Mouse (Mus musculus): Measurements from ENCODE around the gene Supt6.

Supt6 gene

DNA sequence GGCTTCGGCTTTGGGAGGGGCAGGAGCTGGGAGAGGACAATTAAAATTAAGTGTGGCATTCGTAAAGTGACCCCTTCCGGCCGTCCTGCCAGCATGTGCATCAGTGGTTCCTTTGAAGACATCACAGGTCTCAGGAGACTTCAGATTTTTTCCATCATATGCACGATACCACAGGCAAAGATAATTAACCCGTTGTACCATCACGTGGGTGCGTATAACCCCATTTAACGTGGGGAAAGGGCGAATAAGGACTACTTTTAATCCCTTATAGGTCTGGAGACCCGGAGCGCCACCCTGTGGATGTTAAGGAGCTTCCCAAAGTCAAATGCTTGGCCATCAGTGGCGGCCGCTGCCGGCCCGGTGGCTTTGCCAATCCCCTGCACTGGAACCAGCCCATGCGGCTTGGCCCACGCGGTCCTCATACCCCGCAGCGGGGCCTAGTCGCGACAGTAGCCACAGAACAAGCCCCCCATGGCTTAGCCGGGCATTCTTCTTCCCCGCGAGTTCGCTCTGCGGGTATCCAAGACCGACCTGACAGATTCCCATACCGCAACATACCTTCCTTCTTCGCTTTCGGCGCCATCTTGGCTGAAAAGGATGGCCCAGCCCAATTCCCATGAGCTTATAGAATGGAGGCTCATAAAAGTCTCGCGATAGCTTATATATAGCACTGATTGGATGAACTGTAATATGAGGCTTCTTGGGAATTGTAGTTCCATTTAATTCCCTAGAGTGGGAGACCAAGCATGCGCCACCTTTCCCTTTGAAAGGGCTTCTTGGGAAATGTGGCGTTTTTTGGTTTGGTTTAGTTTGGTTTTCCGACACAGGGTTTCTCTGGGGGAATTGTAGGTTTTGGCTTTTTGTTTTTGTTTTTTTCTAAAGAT lies 62.6 kb downstream of the Supt6 start, which contains the start of gene Rpl23a:
Gene Rpl23a (minus strand): TSS at position 624 of the 884 bp plus-strand sequence.
- DNase-seq (ENCODE audit: low spot score in 2 of 2) = peak; percentile 58 to 69

DNA sequence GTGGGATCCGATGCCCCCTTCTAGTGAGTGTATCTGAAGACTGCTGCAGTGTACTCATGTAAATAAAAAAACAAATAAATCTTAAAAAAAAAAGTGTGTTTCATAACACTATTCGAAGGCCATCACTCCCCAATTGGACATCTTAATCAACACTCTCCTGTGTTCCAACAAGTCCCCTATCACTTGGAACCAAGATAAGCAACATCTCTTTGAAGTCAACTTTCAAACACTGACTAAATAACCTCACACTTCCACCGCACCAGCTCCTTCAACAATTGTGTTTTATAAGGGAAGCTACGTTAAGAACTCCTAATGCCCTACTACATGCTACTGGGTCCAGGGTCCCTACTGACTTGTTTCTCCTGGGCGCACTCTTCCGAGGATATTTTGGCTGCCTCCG lies 63.3 kb downstream of the Supt6 start:
- no peak for DNase-seq (ENCODE audit: low spot score in 2 of 2)

DNA sequence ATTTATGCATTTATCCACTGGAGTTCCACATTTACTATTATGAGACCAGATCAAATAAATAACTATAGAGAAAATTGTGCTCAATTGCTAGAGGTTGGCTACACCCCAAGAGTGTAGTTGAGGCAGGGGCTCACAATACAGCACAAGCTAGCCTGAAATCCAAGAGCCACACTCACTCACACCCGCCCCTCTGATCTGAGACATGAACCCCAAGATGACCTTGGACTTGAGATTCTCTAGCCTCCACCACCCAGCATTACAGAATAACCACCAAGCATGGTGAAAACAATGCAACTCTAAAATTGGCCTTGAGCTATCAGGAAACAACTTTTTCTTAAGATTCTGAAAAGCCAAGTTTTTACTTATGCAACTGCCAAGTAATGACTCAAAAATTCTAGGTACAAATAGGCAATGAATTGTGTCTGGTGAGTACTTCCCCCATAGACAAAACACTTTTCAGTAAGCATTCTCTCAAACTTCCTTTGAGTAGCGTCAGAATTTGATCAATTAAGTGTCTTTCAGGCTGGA lies 63.9 kb downstream of the Supt6 start:
- DNase-seq (ENCODE audit: low spot score in 2 of 2) = no peak

DNA sequence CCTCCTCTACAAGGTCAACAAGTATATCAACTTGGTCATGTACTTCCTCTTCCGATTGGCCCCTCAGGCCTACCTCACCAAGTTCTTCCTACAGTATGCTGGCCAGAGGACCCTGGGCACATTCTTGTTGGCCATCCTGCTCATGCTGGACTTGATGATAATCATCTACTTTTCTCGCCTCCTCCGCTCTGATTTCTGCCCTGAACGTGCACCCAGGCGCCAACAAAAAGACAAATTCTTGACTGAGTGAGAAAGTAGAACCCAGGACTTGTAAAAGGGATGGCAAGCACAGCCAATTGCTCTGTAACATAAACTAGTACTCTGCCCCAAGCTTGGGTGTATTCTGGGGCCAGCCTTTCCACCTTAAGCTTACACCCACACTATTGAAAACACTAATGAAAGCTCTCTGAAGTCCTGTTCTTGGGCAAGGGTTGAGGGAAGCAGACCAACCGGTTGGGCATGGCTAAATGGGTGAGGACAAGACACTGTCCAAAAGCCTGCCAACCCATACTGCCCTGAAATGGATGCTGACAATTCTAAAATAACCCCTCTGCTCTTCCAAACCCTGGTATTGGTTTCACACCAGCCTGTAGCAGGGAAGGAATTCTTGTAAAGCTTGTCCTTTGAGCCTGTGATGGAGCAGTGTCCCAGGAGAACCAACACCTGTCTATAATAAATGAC lies 65.6 kb downstream of the Supt6 start:
- no peak for DNase-seq (ENCODE audit: low spot score in 2 of 2)

DNA sequence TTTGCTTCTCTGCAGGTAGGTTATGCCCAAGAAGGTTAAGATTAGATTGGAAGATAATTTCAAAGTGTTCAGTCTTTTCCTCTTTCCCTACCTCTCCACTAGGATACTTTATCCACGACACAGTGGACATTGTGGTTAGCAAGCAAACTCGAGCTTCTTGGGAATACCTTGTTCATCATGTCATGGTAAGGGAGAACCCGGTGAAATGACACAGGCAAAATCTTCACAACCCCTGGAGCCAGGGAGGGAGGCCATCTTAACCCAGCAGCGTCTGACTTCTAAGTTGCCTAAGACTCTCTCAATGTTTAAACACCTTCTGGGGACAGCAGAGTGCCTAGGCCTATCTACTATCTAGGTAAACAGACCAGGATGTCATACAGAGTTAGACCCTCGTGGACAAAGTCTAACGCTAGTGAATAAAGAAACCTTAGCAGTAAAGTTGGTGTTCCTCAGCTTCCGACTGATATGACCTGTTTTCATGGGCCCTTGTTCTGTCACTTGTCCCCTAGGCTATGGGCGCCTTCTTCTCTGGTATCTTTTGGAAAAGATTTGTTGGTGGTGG lies 66.3 kb downstream of the Supt6 start:
- DNase-seq (ENCODE audit: low spot score in 2 of 2) = no peak

DNA sequence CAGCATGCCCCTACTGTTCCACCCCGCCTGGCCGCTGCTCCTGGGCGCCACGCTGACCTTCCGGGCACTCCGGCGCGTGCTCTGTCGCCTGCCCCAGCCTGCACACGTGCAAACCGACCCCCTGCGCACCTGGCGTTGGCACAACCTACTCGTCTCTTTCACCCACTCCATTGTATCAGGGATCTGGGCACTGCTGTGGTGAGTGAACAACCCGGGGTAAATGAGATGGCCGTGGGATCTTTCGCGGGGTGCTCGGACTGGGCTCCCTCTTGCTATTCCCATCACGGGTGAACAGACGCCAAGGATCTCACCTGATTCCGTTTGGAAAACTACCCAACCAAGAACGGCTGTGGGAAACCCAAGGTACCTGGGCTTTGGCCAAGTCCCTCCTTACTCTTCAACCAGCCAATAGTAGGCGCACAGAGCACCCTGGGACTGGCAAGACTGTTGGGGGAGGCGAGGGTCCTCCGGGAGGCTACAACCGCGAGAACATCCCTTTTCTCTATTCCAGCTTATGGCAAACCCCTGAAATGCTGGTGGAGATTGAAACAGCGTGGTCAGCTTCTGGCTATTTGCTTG lies 66.8 kb downstream of the Supt6 start:
- no peak for DNase-seq (ENCODE audit: low spot score in 2 of 2)

DNA sequence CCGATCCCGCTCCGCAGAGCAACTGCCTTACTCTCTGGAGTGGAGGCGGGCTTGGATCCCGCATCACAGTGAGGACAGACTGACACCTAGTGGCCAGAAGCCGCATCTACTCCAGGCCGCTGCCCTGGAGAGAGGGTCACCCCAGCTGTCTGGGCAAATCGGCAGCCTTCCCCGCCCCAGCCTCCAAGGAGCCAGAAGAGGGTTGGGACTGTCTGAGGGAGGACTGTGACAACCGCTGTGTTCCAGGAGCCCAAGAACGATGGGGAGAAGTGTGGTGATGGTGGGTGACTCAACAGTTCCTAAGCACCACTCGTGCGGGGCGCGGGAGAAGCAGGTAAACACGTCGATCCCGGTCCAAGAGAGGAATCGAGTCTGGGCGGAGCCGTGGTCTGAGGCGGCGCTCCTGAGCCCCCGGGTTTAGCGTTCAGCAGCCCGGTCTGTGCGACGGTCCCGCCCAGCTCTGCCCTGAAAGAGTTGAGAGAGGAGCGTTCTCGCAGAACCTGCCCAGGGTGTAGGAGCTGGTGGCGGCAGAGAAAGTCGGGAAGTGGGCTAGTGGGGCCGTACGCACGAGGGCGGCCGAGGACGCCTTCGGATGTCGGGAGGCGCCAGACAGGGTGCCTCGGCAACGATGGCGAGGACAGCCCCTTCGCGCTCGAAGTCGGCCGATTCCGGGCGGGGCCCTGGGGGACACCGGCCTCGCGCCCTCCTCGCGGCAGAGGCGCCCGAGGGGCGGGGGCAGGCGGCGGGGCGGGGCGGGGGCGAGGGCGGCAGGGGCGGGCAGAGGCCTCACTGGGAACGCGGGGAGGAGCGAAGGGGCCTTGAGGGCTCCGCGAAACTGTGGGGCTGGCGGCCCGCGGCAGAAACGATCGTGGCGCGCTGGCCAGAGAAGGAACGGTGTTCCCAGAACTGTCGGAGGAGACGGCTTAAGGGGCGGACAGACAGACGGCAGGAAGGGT lies 67.6 kb downstream of the Supt6 start:
- DNase-seq (ENCODE audit: low spot score in 2 of 2) = peak; percentile 92 to 95

DNA sequence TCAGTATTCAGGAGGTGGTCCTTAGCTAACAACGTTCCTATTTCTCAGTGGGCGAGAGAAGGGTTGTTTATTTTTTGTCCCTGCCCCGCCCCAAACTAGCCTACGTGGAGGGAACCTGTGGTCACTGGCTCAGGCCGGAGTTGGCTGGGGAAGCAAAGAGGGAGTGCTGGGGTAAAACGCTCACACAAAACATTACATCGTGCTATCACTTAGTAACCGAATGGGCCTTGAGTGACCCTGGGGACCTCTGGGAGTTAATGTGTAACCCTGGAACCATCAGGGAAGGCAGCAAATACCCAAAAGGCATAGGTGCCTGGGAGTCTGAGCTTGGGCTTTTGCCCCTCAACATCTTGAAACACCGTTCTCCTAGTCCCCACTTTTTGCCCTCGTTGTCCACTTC lies 68.3 kb downstream of the Supt6 start:
- DNase-seq (ENCODE audit: low spot score in 2 of 2) = peak in 1 of 2 experiments; percentile 47

DNA sequence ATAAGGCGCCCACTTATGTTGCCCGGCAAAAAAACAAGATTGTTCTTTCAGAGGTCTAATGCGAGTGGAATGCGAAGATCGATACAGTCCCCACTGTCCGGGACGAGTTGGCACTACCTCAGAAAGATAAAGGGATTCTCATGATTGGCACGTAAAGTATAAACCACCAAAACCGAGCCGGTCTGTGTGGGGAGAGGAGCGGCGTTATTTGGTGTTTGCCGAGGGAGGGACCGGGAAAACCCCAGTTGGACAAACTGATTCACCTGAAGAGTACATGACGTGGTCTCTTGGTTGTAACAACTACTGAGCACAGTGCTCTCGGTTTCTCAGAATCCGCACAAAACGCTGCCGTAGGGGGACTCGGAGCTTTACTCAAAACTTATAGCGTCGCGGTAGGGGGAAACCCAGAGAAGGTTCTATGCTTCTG lies 68.9 kb downstream of the Supt6 start:
- DNase-seq (ENCODE audit: low spot score in 2 of 2) = no peak

DNA sequence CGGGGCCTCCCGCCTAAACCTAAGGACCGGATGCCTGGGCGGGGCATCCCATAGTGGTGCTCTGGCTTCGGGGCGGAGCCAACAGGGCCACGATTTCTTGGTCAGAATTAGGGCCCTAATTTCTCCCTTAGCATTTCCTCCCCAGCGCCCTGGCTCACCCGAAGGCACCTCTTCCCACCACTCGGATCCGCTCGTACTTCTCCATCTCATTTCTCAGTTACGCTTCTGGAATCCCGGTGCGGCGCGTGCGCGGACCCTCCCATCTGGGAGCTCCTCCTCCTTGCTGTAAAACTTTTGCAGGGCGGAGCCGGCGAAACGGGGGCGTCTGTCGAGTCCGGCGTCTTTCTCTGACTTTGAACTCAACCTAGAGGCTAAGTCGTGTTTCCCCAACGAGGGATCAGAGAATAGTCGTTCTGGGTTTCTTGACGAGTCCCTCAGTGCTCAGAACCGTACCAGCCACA lies 69.4 kb downstream of the Supt6 start, which contains the start of the genes Nek8 and Tlcd1:
Gene Nek8 (minus strand): TSS at position 274 of the 461 bp plus-strand sequence.
Gene Tlcd1 (plus strand): TSS at position 310 of the 461 bp plus-strand sequence.
- DNase-seq (ENCODE audit: low spot score in 2 of 2) = peak; percentile 90 to 92

DNA sequence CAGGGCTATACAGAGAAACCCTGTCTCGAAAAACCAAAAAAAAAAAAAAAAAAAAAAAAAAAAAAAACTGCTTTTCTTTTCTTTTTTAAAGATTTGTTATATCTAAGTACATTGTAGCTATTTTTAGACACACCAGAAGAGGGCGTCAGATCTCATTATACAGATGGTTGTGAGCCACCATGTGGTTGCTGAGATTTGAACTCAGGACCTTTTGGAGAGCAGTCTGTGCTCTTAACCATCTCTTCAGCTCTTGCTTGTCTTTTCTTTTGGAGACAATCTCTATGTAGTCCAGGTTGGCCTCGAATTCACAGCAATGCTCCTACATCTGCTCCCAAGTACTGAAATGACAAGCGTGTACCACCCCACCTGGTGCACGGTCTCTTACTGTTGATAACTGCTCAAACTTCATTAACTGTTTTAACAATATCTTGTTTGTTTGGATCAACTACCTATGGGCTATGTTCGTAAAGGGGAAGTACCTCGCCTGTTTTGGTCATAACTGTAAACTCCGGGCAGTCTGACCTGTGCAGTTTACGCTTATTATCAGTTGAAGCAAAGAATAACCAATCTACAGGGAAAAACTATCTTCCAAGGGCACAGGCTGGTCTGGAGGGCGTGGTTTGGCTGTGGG lies 69.9 kb downstream of the Supt6 start:
- no peak for DNase-seq (ENCODE audit: low spot score in 2 of 2)

DNA sequence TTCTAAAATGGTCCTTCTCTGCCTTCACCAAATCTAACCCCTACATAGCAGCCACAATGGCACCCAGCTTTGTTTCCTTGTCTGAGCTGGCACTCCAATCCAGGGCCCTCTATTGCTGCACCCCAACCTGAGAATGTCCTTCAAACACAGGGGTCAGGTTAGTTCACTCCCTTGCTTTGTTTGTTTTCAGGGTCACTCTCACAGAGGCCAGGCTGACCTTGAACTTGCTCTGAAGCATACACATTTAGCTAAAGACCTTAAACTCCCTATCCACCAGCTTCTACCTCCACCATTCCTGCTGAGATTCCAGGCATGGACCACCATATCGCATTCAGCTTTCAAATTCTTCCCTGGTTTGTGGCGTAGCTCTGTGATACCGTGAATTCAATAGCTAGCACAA lies 71.3 kb downstream of the Supt6 start:
- no peak for DNase-seq (ENCODE audit: low spot score in 2 of 2)

DNA sequence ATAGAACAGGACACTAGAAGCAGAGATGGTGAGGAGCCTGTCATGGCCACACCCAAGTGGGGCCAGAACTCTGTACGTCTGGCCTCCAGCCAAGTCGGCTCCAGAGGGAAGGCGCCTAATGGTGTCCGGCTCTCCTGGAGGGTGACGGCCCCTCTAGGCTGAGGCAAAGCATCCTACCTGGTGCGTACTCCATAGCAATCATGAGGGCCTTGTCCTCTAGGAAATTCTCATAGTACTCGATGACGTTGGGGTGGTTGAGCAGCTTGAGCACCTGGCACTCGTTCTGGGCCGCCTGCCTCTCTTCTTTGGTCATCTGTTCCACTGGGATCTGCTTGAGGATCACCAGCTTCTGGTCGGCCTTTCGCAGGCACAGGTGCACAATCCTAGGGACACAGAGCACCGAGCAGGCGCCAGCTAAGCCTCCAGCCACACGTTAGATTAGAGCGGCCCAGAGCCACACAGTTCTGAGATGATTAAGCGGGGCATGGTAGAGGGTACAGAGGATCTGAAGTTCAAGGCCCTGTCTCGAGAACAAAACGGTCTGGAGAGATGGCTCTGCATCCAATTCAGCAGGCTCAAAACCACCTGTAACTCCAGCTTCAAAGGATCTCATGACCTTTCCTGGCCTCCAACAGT lies 72.9 kb downstream of the Supt6 start:
- DNase-seq (ENCODE audit: low spot score in 2 of 2) = no peak

DNA sequence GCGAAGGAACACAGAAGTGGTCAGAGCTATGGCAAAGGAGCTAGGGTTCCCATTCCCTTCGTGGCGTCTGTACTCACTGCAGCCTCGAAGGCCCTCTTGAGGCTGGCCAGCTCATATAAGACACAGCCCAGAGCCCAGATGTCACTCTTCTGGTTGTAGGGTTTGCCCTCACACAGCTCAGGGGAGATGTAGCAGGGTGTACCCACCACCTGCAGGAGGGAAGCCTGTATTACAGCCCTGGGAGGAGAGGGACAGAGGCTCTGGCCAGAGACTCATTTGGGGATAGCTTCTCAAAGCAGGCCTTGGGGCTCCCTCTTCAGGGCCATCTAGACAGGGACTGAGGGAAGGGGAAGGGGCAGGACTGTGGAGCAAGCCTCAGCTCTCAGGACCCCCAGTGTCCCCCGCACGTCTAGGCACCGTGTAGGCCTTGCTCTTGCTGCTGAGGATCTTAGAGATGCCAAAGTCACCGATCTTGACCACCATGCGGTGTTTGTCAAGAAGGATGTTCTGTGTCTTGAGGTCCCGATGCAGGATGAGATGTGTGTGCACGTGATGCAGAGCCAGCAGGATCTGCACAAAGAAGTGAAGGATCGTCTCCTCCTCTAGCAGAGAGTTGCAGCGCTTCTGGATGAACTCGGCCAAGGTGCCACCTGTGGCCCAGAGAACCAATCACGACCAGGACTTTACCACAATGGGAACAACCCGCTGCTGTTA lies 73.6 kb downstream of the Supt6 start:
- no peak for DNase-seq (ENCODE audit: low spot score in 2 of 2)

DNA sequence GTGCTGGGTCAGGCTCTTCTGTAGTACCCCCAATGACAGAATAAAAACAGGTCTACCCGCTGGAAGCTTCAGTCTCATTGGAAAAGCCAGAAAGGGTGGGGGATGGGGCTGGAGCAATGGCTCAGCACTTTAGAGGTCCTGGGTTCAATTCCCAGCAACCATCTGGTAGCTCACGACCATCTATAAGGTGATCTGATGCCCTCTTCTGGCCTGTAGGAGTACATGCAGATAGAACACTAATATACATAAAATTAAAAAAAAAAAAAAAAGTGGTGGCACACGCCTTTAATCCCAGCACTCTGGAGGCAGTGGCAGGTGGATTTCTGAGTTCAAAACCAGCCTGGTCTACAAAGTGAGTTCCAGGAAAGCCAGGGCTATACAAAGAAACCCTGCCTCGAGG lies 74.5 kb downstream of the Supt6 start:
- DNase-seq (ENCODE audit: low spot score in 2 of 2) = no peak

DNA sequence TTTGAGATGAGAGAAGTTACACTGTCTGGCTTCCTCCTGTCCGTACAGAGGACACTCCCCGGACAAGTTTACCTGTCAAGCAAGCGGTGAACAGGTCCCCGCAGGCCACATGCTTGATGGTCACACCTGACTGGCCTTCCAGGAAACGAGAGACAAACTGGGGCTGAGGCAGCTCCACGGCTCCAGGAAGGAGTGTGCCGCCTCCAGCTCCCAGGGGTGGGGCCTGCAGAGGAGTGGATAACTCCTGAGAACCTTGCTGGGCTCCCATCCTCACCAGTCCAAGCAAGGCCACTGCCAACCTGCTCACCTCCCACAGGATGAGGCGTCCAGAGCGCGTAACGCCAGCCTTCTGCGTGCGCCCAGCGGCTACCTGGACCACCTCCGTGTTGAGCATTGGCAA lies 75.5 kb downstream of the Supt6 start:
- DNase-seq (ENCODE audit: low spot score in 2 of 2) = no peak

DNA sequence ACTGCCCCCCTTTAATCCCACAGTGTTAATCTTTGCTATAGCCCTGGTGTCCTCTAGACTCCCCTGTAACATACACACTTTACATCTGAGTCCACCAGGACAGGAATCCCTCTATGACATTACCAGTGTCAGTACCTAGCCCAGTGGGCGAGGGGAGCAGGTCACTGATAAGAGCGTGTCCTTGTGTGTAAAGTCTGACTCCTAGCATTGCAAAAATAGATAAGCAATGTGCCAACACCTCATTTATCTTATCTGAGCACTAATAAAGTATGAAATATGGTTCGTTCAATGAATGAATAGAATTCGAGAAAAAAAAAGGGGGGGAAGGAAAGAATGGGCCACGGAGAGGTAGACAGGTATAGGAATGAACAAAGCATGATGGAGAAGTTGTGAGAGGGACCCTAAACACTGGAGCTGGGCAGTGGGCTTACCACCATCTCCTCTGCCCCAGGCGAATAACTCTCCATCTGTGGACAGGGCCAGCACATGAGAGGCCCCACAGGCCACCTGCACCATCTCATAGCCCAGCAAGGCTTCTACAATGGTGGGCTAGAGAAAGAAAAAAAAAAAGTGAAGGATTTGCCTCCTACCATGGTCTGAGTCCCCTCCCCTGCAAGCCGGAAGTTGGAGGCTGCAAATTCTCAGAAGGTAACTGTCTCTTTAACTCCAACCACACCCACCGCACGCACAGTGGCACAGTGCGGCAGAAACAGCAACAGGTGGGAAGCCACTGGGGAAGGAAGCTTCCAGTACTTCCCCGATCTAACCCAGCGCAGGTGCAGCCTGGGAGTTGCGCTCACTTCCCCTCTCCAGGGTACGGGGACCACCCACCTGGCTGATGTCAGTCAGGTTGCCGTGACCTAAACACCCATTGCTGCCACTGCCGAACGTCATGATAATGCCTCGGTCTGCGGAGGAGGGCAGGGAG lies 77.0 kb downstream of the Supt6 start:
- peak in 1 of 2 experiments; percentile 42 for DNase-seq (ENCODE audit: low spot score in 2 of 2)

All from spleen, postnatal 14 days (tissue).